Mouse (Mus musculus) kidney, adult 2 months (tissue): ENCODE results near the gene Zfp148. TPM values are rescaled to one million over a fixed set of nuclear protein-coding genes. Genes with fewer than 3 reads are reported as not detected.

ENCODE experiments used
- DNase-seq: peaks from one replicate; pipeline ENCODE4 v3.0.0; 2021
- H3K27ac ChIP-seq: fragments of 200-500 bp; 2 replicates; pipeline ENCODE4 v1.5.1; 2012; ENCODE audit warnings: low read depth, low read length, control low read depth, inconsistent platforms; ENCODE audit not compliant: insufficient read depth
- H3K27me3 ChIP-seq: fragments of 200-500 bp; replicated peaks from 2 replicates; pipeline ENCODE4 v1.6.1; 2012; ENCODE audit warnings: mild to moderate bottlenecking, moderate library complexity, low read length, inconsistent platforms; ENCODE audit not compliant: control insufficient read depth, insufficient read depth
- H3K36me3 ChIP-seq: fragments of 200-500 bp; 2 replicates; pipeline ENCODE4 v1.6.1; 2012; ENCODE audit warnings: mild to moderate bottlenecking, moderate library complexity, low read length, inconsistent platforms; ENCODE audit not compliant: control insufficient read depth, insufficient read depth
- H3K4me1 ChIP-seq: fragments of 200-500 bp; 2 replicates; pipeline ENCODE4 v1.6.1; 2011; ENCODE audit warnings: low read length; ENCODE audit not compliant: control insufficient read depth, insufficient read depth
- H3K4me3 ChIP-seq: fragments of 200-500 bp; 2 replicates; pipeline ENCODE4 v1.5.1; 2011; ENCODE audit warnings: mild to moderate bottlenecking, low read depth, low read length, control low read depth; ENCODE audit not compliant: insufficient read depth
- CTCF ChIP-seq: fragments of 200-500 bp; conservative IDR thresholded peaks from 2 replicates; pipeline ENCODE4 v1.5.1; 2011; ENCODE audit warnings: low read depth, mild to moderate bottlenecking, control low read depth, low read length, moderate library complexity, mixed read lengths; ENCODE audit not compliant: insufficient read depth, insufficient read length
- POLR2A ChIP-seq: fragments of 200-500 bp; IDR thresholded peaks from one replicate; pipeline ENCODE4 v1.6.1; 2011; ENCODE audit warnings: low read depth, low read length, control low read depth
- WGBS: fragments of 180-500 bp; shearing (Covaris S2); methylation state at CpG from one replicate; pipeline ENCODE4 v1.1.7; 2018; 5-methylcytosine and 5-hydroxymethylcytosine counted together
- polyA plus RNA-seq: library from polyadenylated mRNA; depleted of rRNA; stranded (reverse); fragments of >200 nt; gene quantifications from 2 replicates; pipeline ENCODE4 v1.2.3, GENCODE M21; 2012

The Zfp148 gene
- polyA plus RNA-seq, 1 experiment: 9.8 TPM

- DNase-seq: no peak
- H3K4me1 ChIP-seq: peaks cover 31% of the 10 kb centered on the region
- H3K4me3 ChIP-seq: no peak overlapping the region
- TF ChIP-seq CTCF (no peak), POLR2A (no peak)
- no peaks in the 10 kb centered on the region for H3K27me3 ChIP-seq
- no peak overlapping the region for H3K27ac ChIP-seq
- no peaks in the 10 kb centered on the region for H3K36me3 ChIP-seq
- WGBS: 60% methylated on average over 4 of the region's 4 CpGs
Measured at GRCm38 (mm10) chr16:33400943-33401342, 20.3 kb downstream of the Zfp148 start.

- H3K27ac ChIP-seq: no peak overlapping the region
- WGBS: 43% methylated on average over 2 of the region's 2 CpGs
- TF ChIP-seq CTCF (no peak), POLR2A (no peak)
- no peak for DNase-seq
- H3K27me3 ChIP-seq: no peaks in the 10 kb centered on the region
- H3K4me1 ChIP-seq: peaks cover 29% of the 10 kb centered on the region
- no peaks in the 10 kb centered on the region for H3K36me3 ChIP-seq
- no peak overlapping the region for H3K4me3 ChIP-seq
Measured at GRCm38 (mm10) chr16:33403258-33403657, 22.6 kb downstream of the Zfp148 start.

GRCm38 (mm10) chr16:33404055-33404454, 23.4 kb downstream of the Zfp148 start:
- peaks cover 29% of the 10 kb centered on the region for H3K4me1 ChIP-seq
- DNase-seq: no peak
- WGBS: 64% methylated on average over 3 of the region's 3 CpGs
- TF ChIP-seq POLR2A (no peak), CTCF (no peak)
- no peaks in the 10 kb centered on the region for H3K36me3 ChIP-seq
- H3K27ac ChIP-seq: no peak overlapping the region
- H3K27me3 ChIP-seq: no peaks in the 10 kb centered on the region
- no peak overlapping the region for H3K4me3 ChIP-seq

- H3K27me3 ChIP-seq: no peaks in the 10 kb centered on the region
- no peak overlapping the region for H3K4me3 ChIP-seq
- DNase-seq: peak; percentile 35
- H3K4me1 ChIP-seq: peaks cover 22% of the 10 kb centered on the region
- no peak overlapping the region for H3K27ac ChIP-seq
- TF ChIP-seq CTCF (no peak), POLR2A (no peak)
- 49% methylated on average over 4 of the region's 4 CpGs for WGBS
- no peaks in the 10 kb centered on the region for H3K36me3 ChIP-seq
Measured at GRCm38 (mm10) chr16:33405487-33405886, 24.9 kb downstream of the Zfp148 start.

GRCm38 (mm10) chr16:33410151-33410550, 29.5 kb downstream of the Zfp148 start:
- no peak overlapping the region for H3K27ac ChIP-seq
- H3K4me3 ChIP-seq: no peak overlapping the region
- H3K36me3 ChIP-seq: no peaks in the 10 kb centered on the region
- TF ChIP-seq POLR2A: no peak
- TF ChIP-seq CTCF: no peak
- H3K4me1 ChIP-seq: peaks cover 12% of the 10 kb centered on the region
- no peaks in the 10 kb centered on the region for H3K27me3 ChIP-seq
- WGBS: 83% methylated on average over 2 of the region's 2 CpGs
- DNase-seq: no peak

- TF ChIP-seq POLR2A (no peak), CTCF (no peak)
- Histone ChIP-seq H3K27me3 (no peaks in the 10 kb centered on the region), H3K4me1 (peaks cover 9% of the 10 kb centered on the region), H3K36me3 (no peaks in the 10 kb centered on the region), H3K27ac (no peak overlapping the region), H3K4me3 (no peak overlapping the region)
- 67% methylated on average over 1 of the region's 1 CpGs for WGBS
- DNase-seq: no peak
Measured at GRCm38 (mm10) chr16:33410605-33411004, 30.0 kb downstream of the Zfp148 start.

- H3K36me3 ChIP-seq: no peaks in the 10 kb centered on the region
- no peaks in the 10 kb centered on the region for H3K27me3 ChIP-seq
- WGBS: 84% methylated on average over 5 of the region's 5 CpGs
- no peak overlapping the region for H3K4me3 ChIP-seq
- peaks cover 11% of the 10 kb centered on the region for H3K4me1 ChIP-seq
- no peak for DNase-seq
- no peak for TF ChIP-seq CTCF
- TF ChIP-seq POLR2A: no peak
- no peak overlapping the region for H3K27ac ChIP-seq
Measured at GRCm38 (mm10) chr16:33414191-33414590, 33.6 kb downstream of the Zfp148 start.
